Mouse (Mus musculus) ES-E14 (cell line): ENCODE results near the gene Nf1.

Experiments
- CHD2 ChIP-seq: IDR thresholded peaks from 2 replicates; pipeline ENCODE4 v1.6.1; 2014; ENCODE audit warnings: mild to moderate bottlenecking, low read depth, low read length, inconsistent platforms
- HCFC1 ChIP-seq: IDR thresholded peaks from 2 replicates; pipeline ENCODE4 v1.6.1; 2012; ENCODE audit warnings: low read length, inconsistent platforms, borderline replicate concordance; ENCODE audit not compliant: insufficient read depth
- MAFK ChIP-seq: IDR thresholded peaks from 2 replicates; pipeline ENCODE4 v1.6.1; 2014; ENCODE audit warnings: mild to moderate bottlenecking, low read depth, low read length, inconsistent platforms; ENCODE audit not compliant: insufficient read depth
- ZC3H11A ChIP-seq: IDR thresholded peaks from 2 replicates; pipeline ENCODE4 v1.6.1; 2012; ENCODE audit warnings: low read depth, mild to moderate bottlenecking, inconsistent platforms, low read length, borderline replicate concordance
- ZNF384 ChIP-seq: IDR thresholded peaks from 2 replicates; pipeline ENCODE4 v1.6.1; 2012; ENCODE audit warnings: low read depth, low read length, inconsistent platforms

- no peak for TF ChIP-seq MAFK
- no peak for TF ChIP-seq HCFC1
- no peak for TF ChIP-seq ZC3H11A
- no peak for TF ChIP-seq CHD2
- no peak for TF ChIP-seq ZNF384
Observed at GRCm38 (mm10) chr11:79536293-79536692, 196.8 kb downstream of the Nf1 start.
